30 mouse cellular contexts compared by ENCODE assay signal in genomic region chr4:139693315-139693714, GRCm38 (mm10). TPM values are rescaled to one million over a fixed set of nuclear protein-coding genes. Genes with fewer than 3 reads are reported as not detected.
"Had no signal": no experiment of that assay in that cellular context is flagged by ENCODE, and none has a peak within 500 bp of the region (broad histone marks: within the 10 kb centered on the region; RNA-seq: fewer than 3 reads in every experiment).

No protein-coding gene starts in this region.

- H3K27ac ChIP-seq: heart, adult 2 months; heart, embryonic 13.5 days; heart, embryonic 15.5 days; hindbrain, embryonic 13.5 days; hindbrain, embryonic 15.5 days; hindbrain, postnatal 0 days; kidney, embryonic 15.5 days; kidney, postnatal 0 days; left cerebral cortex, adult 2 months; limb, embryonic 13.5 days; liver, embryonic 12.5 days; liver, embryonic 14.5 days had no signal

- H3K9ac ChIP-seq: heart, embryonic 13.5 days; heart, embryonic 15.5 days; hindbrain, embryonic 13.5 days; hindbrain, embryonic 15.5 days; kidney, embryonic 15.5 days; limb, embryonic 13.5 days; liver, embryonic 12.5 days; liver, embryonic 14.5 days had no signal

- H3K9me3 ChIP-seq: heart, embryonic 13.5 days; heart, embryonic 15.5 days; hindbrain, embryonic 13.5 days; hindbrain, embryonic 15.5 days; kidney, embryonic 15.5 days; limb, embryonic 13.5 days; liver, embryonic 12.5 days had no signal

- DNase-seq: gastrocnemius, postnatal 14 days; gastrocnemius, postnatal 36 days; heart, adult 11 months; heart, adult 2 months; heart, postnatal 14 days; heart, postnatal 36 days; kidney, adult 11 months; kidney, adult 2 months; kidney, adult 9 months; kidney, postnatal 14 days; kidney, postnatal 36 days had no signal

- H3K4me3 ChIP-seq: heart, adult 2 months; heart, embryonic 13.5 days; heart, embryonic 15.5 days; hindbrain, embryonic 13.5 days; hindbrain, embryonic 15.5 days; kidney, embryonic 15.5 days; left cerebral cortex, adult 2 months; limb, embryonic 13.5 days; liver, embryonic 12.5 days had no signal

- H3K36me3 ChIP-seq: heart, embryonic 13.5 days; heart, embryonic 15.5 days; hindbrain, embryonic 13.5 days; hindbrain, embryonic 15.5 days; kidney, embryonic 15.5 days; limb, embryonic 13.5 days; liver, embryonic 12.5 days had no signal

- H3K4me1 ChIP-seq: heart, embryonic 15.5 days; liver, embryonic 12.5 days had no signal

- ATAC-seq: hindbrain, postnatal 0 days; intestine, embryonic 16.5 days; liver, embryonic 12.5 days had no signal

- H3K4me2 ChIP-seq: heart, embryonic 11.5 days; heart, embryonic 13.5 days; heart, embryonic 15.5 days; hindbrain, embryonic 13.5 days; hindbrain, embryonic 15.5 days; kidney, embryonic 15.5 days; limb, embryonic 13.5 days; liver, embryonic 12.5 days had no signal

RNA-seq across cellular contexts. Expression of gene Tas1r2, which starts 40.0 kb away (rescaled TPM):
- polyA plus RNA-seq: gonadal fat pad, adult 2 months; heart, adult 2 months; heart, embryonic 11.5 days; heart, embryonic 13.5 days; heart, embryonic 15.5 days; heart, postnatal 0 days; hindbrain, embryonic 11.5 days; hindbrain, embryonic 13.5 days; hindbrain, embryonic 15.5 days; hindbrain, postnatal 0 days; intestine, embryonic 14.5 days; intestine, embryonic 16.5 days; kidney, embryonic 15.5 days; kidney, postnatal 0 days; large intestine, adult 2 months; limb, embryonic 11.5 days; limb, embryonic 13.5 days; liver, embryonic 12.5 days; liver, embryonic 14.5 days had no signal
